Mouse (Mus musculus) heart, postnatal 0 days (tissue): Measurements from ENCODE around the gene Ephb1. TPM values are rescaled to one million over a fixed set of nuclear protein-coding genes. Genes with fewer than 3 reads are reported as not detected.

Experiments
- ATAC-seq: fragments of 200-750 bp; cut with Nextera tagmentation; 2 replicates; pipeline ENCODE4 v1.8.0; 2017; ENCODE audit warnings: low read depth, moderate number of reproducible peaks, moderate library complexity; ENCODE audit not compliant: insufficient read depth
- DNase-seq: peaks from one replicate; pipeline ENCODE4 v3.0.0-alpha.2; 2016; ENCODE audit warnings: low spot score
- H3K27ac ChIP-seq: fragments of 300-500 bp; sonication (generic); 2 replicates; pipeline ENCODE4 v1.5.1; 2014; ENCODE audit warnings: low read depth, mild to moderate bottlenecking
- H3K27me3 ChIP-seq: fragments of 300-500 bp; sonication (generic); 2 replicates; pipeline ENCODE4 v1.6.1; 2014; ENCODE audit warnings: low read length, mixed read lengths; ENCODE audit not compliant: control insufficient read depth, insufficient read depth
- H3K36me3 ChIP-seq: fragments of 300-500 bp; sonication (generic); replicated peaks from 2 replicates; pipeline ENCODE4 v1.6.1; 2014; ENCODE audit warnings: low read length, mixed read lengths; ENCODE audit not compliant: control insufficient read depth, insufficient read depth
- H3K4me1 ChIP-seq: fragments of 300-500 bp; sonication (generic); 2 replicates; pipeline ENCODE4 v1.6.1; 2014; ENCODE audit warnings: antibody characterized with exemption; ENCODE audit not compliant: control insufficient read depth, insufficient read depth
- H3K4me2 ChIP-seq: fragments of 300-500 bp; sonication (generic); 2 replicates; pipeline ENCODE4 v1.6.1; 2014; ENCODE audit warnings: low read depth, mild to moderate bottlenecking, low read length, moderate library complexity
- H3K4me3 ChIP-seq: fragments of 300-500 bp; sonication (generic); 2 replicates; pipeline ENCODE4 v1.5.1; 2014; ENCODE audit warnings: low read depth, low read length
- H3K9ac ChIP-seq: fragments of 300-500 bp; sonication (generic); replicated peaks from 2 replicates; pipeline ENCODE4 v1.6.1; 2014; ENCODE audit warnings: low read depth, low read length, mixed read lengths
- H3K9me3 ChIP-seq: fragments of 300-500 bp; sonication (generic); replicated peaks from 2 replicates; pipeline ENCODE4 v1.6.1; 2016; ENCODE audit warnings: low read length; ENCODE audit not compliant: control insufficient read depth
- CTCF ChIP-seq: IDR thresholded peaks from 2 replicates; pipeline ENCODE4 v1.5.1; 2016; ENCODE audit warnings: antibody characterized with exemption, control low read depth, low read depth
- EP300 ChIP-seq: IDR thresholded peaks from 2 replicates; pipeline ENCODE4 v1.6.1; 2016; ENCODE audit warnings: antibody characterized with exemption, low read depth
- WGBS: fragments of 180-500 bp; shearing (Covaris S2); extraction: QIAGEN DNeasy Blood & Tissue Kit; methylation state at CpG from one replicate; pipeline ENCODE4 v1.1.7; 2014; 5-methylcytosine and 5-hydroxymethylcytosine counted together
- polyA plus RNA-seq: library from polyadenylated mRNA; unstranded; fragments of >200 nt; fragmentation: Nextera tagmentation; extraction: Ambion mirVana; gene quantifications from 2 replicates; pipeline ENCODE4 v1.2.1, GENCODE M21; 2015
- total RNA-seq: library from RNA; depleted of rRNA; stranded (reverse); fragments of >200 nt; gene quantifications from 2 replicates; pipeline ENCODE4 v1.2.3, GENCODE M21; 2014; ENCODE audit warnings: low replicate concordance

Gene Ephb1
- total and polyA plus RNA-seq, 2 experiments from 2014 or later: 0.96 to 2.1 TPM

GRCm38 (mm10) chr9:101945814-101946213 lies 408.7 kb downstream of the Ephb1 start:
- ATAC-seq (no peak), DNase-seq (no peak)
- Histone ChIP-seq H3K27me3 (no peaks in the 10 kb centered on the region), H3K9me3 (no peaks in the 10 kb centered on the region), H3K36me3 (no peaks in the 10 kb centered on the region), H3K4me3 (no peak overlapping the region), H3K4me1 (no peaks in the 10 kb centered on the region), H3K4me2 (no peak overlapping the region), H3K27ac (no peak overlapping the region), H3K9ac (no peak overlapping the region)
- 72% methylated on average over 4 of the region's 4 CpGs for WGBS
- TF ChIP-seq EP300: no peak

- Histone ChIP-seq H3K4me2 (no peak overlapping the region), H3K27ac (no peak overlapping the region), H3K4me3 (no peak overlapping the region), H3K4me1 (no peaks in the 10 kb centered on the region), H3K9ac (no peak overlapping the region), H3K27me3 (no peaks in the 10 kb centered on the region), H3K36me3 (no peaks in the 10 kb centered on the region), H3K9me3 (no peaks in the 10 kb centered on the region)
- TF ChIP-seq CTCF (no peak), EP300 (no peak)
- ATAC-seq: no peak
- WGBS: 64% methylated on average over 7 of the region's 7 CpGs
- DNase-seq: no peak
Measured at GRCm38 (mm10) chr9:101945326-101945725, 409.2 kb downstream of the Ephb1 start.

- Histone ChIP-seq H3K27me3 (no peaks in the 10 kb centered on the region), H3K4me3 (no peak overlapping the region), H3K4me1 (no peaks in the 10 kb centered on the region), H3K36me3 (no peaks in the 10 kb centered on the region), H3K4me2 (no peak overlapping the region), H3K9me3 (no peaks in the 10 kb centered on the region), H3K9ac (no peak overlapping the region), H3K27ac (no peak overlapping the region)
- ATAC-seq: no peak
- DNase-seq: no peak
- 77% methylated on average over 9 of the region's 9 CpGs for whole genome bisulfite sequencing
- TF ChIP-seq EP300: no peak
- no peak for TF ChIP-seq CTCF
Measured at GRCm38 (mm10) chr9:101942058-101942669, 412.3 kb downstream of the Ephb1 start.

- H3K27ac ChIP-seq: no peak overlapping the region
- H3K9me3 ChIP-seq: no peaks in the 10 kb centered on the region
- H3K4me2 ChIP-seq: no peak overlapping the region
- no peak overlapping the region for H3K4me3 ChIP-seq
- H3K36me3 ChIP-seq: no peaks in the 10 kb centered on the region
- WGBS: 57% methylated on average over 3 of the region's 3 CpGs
- ATAC-seq (no peak), DNase-seq (no peak)
- TF ChIP-seq EP300 (no peak), CTCF (no peak)
- H3K27me3 ChIP-seq: no peaks in the 10 kb centered on the region
- H3K4me1 ChIP-seq: no peaks in the 10 kb centered on the region
- no peak overlapping the region for H3K9ac ChIP-seq
Measured at GRCm38 (mm10) chr9:101940182-101940581, 414.3 kb downstream of the Ephb1 start.

- WGBS: 41% methylated on average over 5 of the region's 5 CpGs
- no peak overlapping the region for H3K4me3 ChIP-seq
- H3K9me3 ChIP-seq: no peaks in the 10 kb centered on the region
- no peaks in the 10 kb centered on the region for H3K36me3 ChIP-seq
- peak; percentile 17; the same call in 1 of the 2 replicates for ATAC-seq
- TF ChIP-seq CTCF (no peak), EP300 (no peak)
- H3K27ac ChIP-seq: no peak overlapping the region
- no peak overlapping the region for H3K4me2 ChIP-seq
- H3K27me3 ChIP-seq: no peaks in the 10 kb centered on the region
- no peak for DNase-seq
- no peaks in the 10 kb centered on the region for H3K4me1 ChIP-seq
- H3K9ac ChIP-seq: no peak overlapping the region
Measured at GRCm38 (mm10) chr9:101939006-101939405, 415.5 kb downstream of the Ephb1 start.

GRCm38 (mm10) chr9:101938066-101938465 lies 416.4 kb downstream of the Ephb1 start:
- ATAC-seq: no peak
- no peak overlapping the region for H3K4me2 ChIP-seq
- no peak overlapping the region for H3K27ac ChIP-seq
- DNase-seq: no peak
- H3K36me3 ChIP-seq: no peaks in the 10 kb centered on the region
- no peaks in the 10 kb centered on the region for H3K9me3 ChIP-seq
- 73% methylated on average over 4 of the region's 4 CpGs for WGBS
- H3K27me3 ChIP-seq: no peaks in the 10 kb centered on the region
- H3K4me1 ChIP-seq: no peaks in the 10 kb centered on the region
- TF ChIP-seq CTCF (no peak), EP300 (no peak)
- no peak overlapping the region for H3K9ac ChIP-seq
- no peak overlapping the region for H3K4me3 ChIP-seq
